Mouse (Mus musculus) kidney, adult 2 months (tissue): ENCODE measurements around the gene Gm28230. TPM values are rescaled to one million over a fixed set of nuclear protein-coding genes. Genes with fewer than 3 reads are reported as not detected.

Experiments used
- DNase-seq: peaks from one replicate; pipeline ENCODE4 v3.0.0; 2021
- H3K27ac ChIP-seq: fragments of 200-500 bp; 2 replicates; pipeline ENCODE4 v1.5.1; 2012; ENCODE audit warnings: low read depth, low read length, control low read depth, inconsistent platforms; ENCODE audit not compliant: insufficient read depth
- H3K27me3 ChIP-seq: fragments of 200-500 bp; replicated peaks from 2 replicates; pipeline ENCODE4 v1.6.1; 2012; ENCODE audit warnings: mild to moderate bottlenecking, moderate library complexity, low read length, inconsistent platforms; ENCODE audit not compliant: control insufficient read depth, insufficient read depth
- H3K36me3 ChIP-seq: fragments of 200-500 bp; 2 replicates; pipeline ENCODE4 v1.6.1; 2012; ENCODE audit warnings: mild to moderate bottlenecking, moderate library complexity, low read length, inconsistent platforms; ENCODE audit not compliant: control insufficient read depth, insufficient read depth
- H3K4me1 ChIP-seq: fragments of 200-500 bp; 2 replicates; pipeline ENCODE4 v1.6.1; 2011; ENCODE audit warnings: low read length; ENCODE audit not compliant: control insufficient read depth, insufficient read depth
- H3K4me3 ChIP-seq: fragments of 200-500 bp; 2 replicates; pipeline ENCODE4 v1.5.1; 2011; ENCODE audit warnings: mild to moderate bottlenecking, low read depth, low read length, control low read depth; ENCODE audit not compliant: insufficient read depth
- CTCF ChIP-seq: fragments of 200-500 bp; conservative IDR thresholded peaks from 2 replicates; pipeline ENCODE4 v1.5.1; 2011; ENCODE audit warnings: low read depth, mild to moderate bottlenecking, control low read depth, low read length, moderate library complexity, mixed read lengths; ENCODE audit not compliant: insufficient read depth, insufficient read length
- POLR2A ChIP-seq: fragments of 200-500 bp; IDR thresholded peaks from one replicate; pipeline ENCODE4 v1.6.1; 2011; ENCODE audit warnings: low read depth, low read length, control low read depth
- WGBS: fragments of 180-500 bp; shearing (Covaris S2); methylation state at CpG from one replicate; pipeline ENCODE4 v1.1.7; 2018; 5-methylcytosine and 5-hydroxymethylcytosine counted together
- polyA plus RNA-seq: library from polyadenylated mRNA; depleted of rRNA; stranded (reverse); fragments of >200 nt; gene quantifications from 2 replicates; pipeline ENCODE4 v1.2.3, GENCODE M21; 2012

Gm28230 gene
- polyA plus RNA-seq, 1 experiment, result 5.5 TPM

DNA sequence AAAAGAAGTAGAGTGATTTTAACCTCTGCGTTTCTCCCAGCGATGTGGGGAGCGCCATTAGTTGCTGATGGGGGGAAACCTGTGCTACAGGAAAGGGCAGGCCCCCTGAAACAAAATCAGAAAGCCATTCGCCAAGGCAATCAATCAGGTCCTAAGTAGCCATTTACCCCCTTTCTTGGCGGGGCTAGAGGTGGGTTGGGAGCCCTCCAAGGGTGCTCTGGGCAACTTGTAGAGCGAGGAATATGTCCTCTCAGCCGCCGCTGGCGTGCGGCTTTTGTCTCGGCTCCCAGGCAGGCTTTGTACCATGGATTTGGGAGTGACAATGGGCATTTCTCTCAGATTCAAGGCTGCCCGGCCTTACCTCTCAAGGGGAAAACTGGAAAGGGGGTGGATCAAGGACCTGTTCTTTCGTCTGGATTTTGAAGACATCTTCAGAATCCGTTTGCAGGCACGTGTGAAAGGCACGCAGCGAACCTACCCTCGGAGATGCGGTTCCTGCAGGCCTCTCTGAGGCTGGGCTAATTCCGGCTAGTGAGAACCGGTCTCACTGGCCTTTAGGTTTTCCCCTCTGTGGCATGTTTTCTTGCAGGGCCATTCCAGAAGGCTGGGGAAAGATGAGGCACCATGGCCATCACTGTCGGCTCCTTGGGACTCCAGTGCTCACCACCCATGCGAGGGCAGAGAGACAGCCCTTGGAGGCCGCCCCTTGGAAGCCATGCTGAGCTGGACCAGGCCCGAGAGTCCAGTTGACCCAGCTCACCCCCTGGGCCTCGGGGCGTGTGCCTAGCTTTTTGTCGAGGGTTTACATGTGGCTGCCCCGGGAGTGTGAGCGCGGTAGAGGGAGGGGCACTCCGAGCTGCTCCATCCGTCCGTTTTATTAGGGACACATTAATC lies 29.8 kb upstream of the Gm28230 start:
- TF ChIP-seq POLR2A, result no peak
- no peak for TF ChIP-seq CTCF
- 40% methylated on average over 34 of the region's 34 CpGs for WGBS
- H3K4me1 ChIP-seq, result no peaks in the 10 kb centered on the region
- H3K27me3 ChIP-seq, result no peaks in the 10 kb centered on the region
- H3K27ac ChIP-seq, result peak overlapping the region; percentile 94
- H3K36me3 ChIP-seq, result no peaks in the 10 kb centered on the region
- peak; percentile 61 for DNase-seq
- H3K4me3 ChIP-seq, result peak overlapping the region; percentile 84; the same call in 1 of the 2 replicates

DNA sequence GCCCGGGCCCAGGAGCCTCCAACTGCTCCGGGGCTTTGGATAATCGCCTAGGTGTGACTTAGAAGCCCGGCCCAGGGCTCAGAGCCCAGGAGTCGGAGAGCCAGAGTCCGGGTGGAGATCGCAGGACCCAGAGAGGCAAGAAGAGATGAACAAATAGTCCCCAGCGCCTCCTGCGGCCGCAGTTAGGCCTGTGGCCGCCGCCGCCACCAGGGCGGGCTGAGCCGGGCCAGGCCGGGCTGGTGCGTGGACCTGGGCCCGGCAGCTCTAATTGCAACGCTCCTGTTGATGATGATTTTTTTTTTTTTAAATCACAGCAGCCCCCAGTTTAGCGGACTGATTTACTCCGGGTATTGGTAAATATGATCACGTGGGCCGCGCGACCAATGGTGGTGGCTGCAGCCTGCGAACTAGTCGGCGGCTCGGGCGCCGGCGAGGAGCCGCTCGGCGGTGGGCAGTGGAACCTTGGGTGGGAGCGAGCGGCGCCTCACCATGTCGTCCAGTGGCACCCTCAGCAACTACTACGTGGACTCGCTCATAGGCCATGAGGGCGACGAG lies 28.9 kb upstream of the Gm28230 start, which contains the start of gene Hoxd9:
Gene Hoxd9, plus strand, starts transcription at position 161 of the 555 bp plus-strand sequence.
- Histone ChIP-seq H3K27me3 (no peaks in the 10 kb centered on the region), H3K4me3 (peak within 1 kb of the TSS; percentile 84), H3K27ac (peak within 1 kb of the TSS; percentile 94), H3K36me3 (no peaks in the 10 kb centered on the region), H3K4me1 (no peaks in the 10 kb centered on the region)
- TF ChIP-seq POLR2A, result peak; percentile 61
- no peak for TF ChIP-seq CTCF
- under 1% methylated on average over 43 of the region's 43 CpGs for WGBS
- peak; percentile 91 for DNase-seq

DNA sequence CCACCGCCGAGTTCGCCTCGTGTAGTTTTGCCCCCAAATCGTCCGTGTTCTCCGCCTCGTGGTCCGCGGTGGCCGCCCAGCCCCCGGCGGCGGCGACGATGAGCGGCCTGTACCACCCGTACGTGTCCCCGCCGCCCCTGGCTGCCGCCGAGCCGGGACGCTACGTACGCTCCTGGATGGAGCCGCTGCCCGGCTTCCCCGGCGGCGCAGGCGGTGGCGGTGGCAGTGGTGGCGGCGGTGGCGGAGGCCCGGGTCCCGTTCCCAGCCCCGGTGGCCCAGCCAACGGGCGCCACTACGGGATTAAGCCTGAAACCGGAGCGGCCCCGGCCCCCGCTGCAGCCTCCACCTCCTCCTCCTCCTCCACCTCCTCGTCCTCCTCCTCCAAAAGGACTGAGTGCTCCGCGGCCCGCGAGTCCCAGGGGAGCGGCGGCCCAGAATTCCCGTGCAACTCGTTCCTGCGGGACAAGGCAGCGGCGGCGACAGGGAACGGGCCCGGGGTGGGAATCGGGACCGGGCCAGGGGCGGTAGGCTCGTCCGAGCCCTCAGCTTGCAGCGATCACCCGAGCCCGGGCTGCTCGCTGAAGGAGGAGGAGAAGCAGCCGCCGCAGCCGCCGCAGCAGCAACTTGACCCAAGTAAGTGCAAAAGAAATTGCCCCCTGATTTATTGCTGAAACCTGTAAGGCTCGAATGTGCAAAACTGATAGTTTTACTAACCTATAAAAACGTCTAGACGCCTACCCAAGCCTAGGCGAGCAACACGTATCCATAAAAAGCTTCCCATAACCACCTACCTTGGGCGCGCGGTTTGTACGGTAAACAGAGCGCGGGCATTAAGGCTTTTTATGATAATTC lies 28.1 kb upstream of the Gm28230 start:
- H3K36me3 ChIP-seq, result no peaks in the 10 kb centered on the region
- H3K27ac ChIP-seq, result peak overlapping the region; percentile 94
- H3K4me3 ChIP-seq, result peak overlapping the region; percentile 84
- WGBS, result 2% methylated on average over 82 of the region's 86 CpGs
- no peaks in the 10 kb centered on the region for H3K4me1 ChIP-seq
- no peak for TF ChIP-seq POLR2A
- no peak for TF ChIP-seq CTCF
- H3K27me3 ChIP-seq, result no peaks in the 10 kb centered on the region
- peak; percentile 57 for DNase-seq

DNA sequence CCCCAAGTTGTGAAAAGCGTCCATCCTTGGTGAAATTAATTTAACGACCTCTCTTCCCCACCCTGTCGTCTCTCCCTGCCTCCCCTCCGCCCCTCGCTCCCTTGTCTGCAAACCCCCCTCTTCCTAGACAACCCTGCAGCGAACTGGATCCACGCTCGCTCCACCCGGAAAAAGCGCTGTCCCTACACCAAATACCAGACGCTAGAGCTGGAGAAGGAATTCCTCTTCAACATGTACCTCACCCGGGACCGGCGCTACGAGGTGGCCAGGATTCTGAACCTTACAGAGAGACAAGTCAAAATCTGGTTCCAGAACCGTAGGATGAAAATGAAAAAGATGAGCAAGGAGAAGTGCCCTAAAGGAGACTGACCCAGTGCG lies 27.5 kb upstream of the Gm28230 start:
- Histone ChIP-seq H3K27ac (peak overlapping the region; percentile 94), H3K36me3 (no peaks in the 10 kb centered on the region), H3K27me3 (no peaks in the 10 kb centered on the region), H3K4me3 (peak overlapping the region; percentile 84), H3K4me1 (no peaks in the 10 kb centered on the region)
- no peak for TF ChIP-seq CTCF
- TF ChIP-seq POLR2A, result no peak
- WGBS, result 12% methylated on average over 17 of the region's 17 CpGs
- DNase-seq, result peak; percentile 46

DNA sequence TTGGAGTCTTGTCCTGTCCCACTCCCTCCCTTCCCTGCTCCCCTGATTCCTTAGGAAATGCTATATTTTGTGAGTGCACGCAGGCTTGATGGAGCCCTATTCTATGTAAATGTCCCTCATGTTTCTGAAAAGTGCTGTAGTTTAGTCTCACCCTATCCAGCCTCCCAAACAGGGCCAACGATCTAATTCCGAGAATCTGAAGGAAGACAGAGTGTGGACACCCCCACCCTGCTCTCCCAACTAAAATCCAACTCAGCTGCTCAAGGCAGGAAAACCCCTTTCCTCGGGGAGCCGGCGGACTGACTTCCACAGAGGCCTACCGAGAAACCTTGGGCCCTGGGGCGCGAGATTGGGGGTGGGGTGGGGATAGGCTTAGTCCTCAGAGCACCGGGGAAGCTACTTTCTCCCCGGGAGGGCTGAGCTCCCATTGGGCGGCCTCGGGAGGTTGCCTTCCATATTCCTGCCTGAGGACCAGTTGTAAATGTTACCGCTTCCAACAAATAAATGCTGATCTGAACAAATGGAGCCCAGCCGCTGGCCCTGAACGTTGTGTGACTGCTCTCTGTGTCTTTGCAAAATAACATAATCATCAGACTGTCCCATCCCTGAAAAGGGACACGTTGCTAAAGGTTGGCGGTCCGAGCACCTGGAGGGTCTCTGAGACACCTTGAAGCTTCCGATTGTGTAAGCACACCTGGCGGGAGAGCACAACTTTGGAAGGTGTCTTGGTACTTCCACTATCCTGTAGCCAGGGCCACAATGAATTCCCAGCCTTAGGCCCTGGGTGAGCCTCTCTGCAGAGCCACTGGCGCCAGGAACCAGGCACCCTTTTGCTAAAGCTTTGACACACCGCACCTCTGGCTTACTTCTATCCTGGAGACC lies 26.6 kb upstream of the Gm28230 start:
- TF ChIP-seq POLR2A (no peak), CTCF (no peak)
- whole genome bisulfite sequencing, result 39% methylated on average over 23 of the region's 23 CpGs
- peak overlapping the region; percentile 84 for H3K4me3 ChIP-seq
- H3K27ac ChIP-seq, result peak overlapping the region; percentile 94
- no peaks in the 10 kb centered on the region for H3K36me3 ChIP-seq
- H3K4me1 ChIP-seq, result no peaks in the 10 kb centered on the region
- DNase-seq, result no peak
- H3K27me3 ChIP-seq, result no peaks in the 10 kb centered on the region

DNA sequence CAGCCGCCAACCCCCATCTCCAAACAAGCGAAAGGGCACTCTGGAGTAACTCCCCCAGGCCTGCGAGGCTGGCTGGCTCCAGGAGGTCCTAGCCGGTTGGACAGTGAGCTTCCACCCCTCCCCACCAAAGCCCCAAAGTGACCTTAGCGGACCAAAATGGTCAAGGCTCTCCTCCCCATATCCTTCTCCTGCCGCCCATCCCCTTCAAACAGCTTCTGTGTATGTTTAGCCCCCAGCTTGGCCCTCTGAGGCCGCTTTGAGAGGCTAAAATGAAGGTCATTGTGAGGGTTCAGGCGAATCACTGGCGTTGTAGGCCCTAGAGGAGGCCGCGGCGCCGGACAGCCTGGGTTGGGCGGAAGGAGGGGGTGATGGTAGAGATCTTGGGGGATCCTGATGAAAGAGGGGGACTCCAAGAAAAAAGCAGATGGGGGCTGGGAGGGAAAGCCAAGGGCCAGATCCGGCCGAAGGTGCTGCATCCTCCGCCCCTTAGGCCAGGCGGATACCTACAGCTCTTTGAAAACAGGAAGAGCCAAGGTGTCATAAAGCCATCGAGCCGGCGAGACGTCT lies 25.9 kb upstream of the Gm28230 start:
- peak overlapping the region; percentile 94 for H3K27ac ChIP-seq
- peak; percentile 75 for DNase-seq
- no peaks in the 10 kb centered on the region for H3K4me1 ChIP-seq
- H3K4me3 ChIP-seq, result peak overlapping the region; percentile 84
- no peaks in the 10 kb centered on the region for H3K27me3 ChIP-seq
- no peaks in the 10 kb centered on the region for H3K36me3 ChIP-seq
- TF ChIP-seq POLR2A (no peak), CTCF (no peak)
- WGBS, result 48% methylated on average over 22 of the region's 22 CpGs
